In genomic region chr13:60289650-60290049, GRCm38 (mm10) we compare ENCODE assay signal across 15 mouse cellular contexts.
"Had no signal": no experiment of that assay in that cellular context is flagged by ENCODE, and none has a peak within 500 bp of the region (broad histone marks: within the 10 kb centered on the region; RNA-seq: fewer than 3 reads in every experiment).

No protein-coding gene starts in this region.

- H3K36me3 ChIP-seq: limb, embryonic 10.5 days; liver, embryonic 15.5 days; midbrain, embryonic 13.5 days had no signal

- H3K4me3 ChIP-seq: limb, embryonic 10.5 days; liver, embryonic 15.5 days; midbrain, embryonic 13.5 days had no signal

- H3K9me3 ChIP-seq: limb, embryonic 10.5 days; liver, embryonic 15.5 days; midbrain, embryonic 13.5 days had no signal

- ATAC-seq: intestine, postnatal 0 days; lung, postnatal 0 days; midbrain, embryonic 13.5 days had no signal

- H3K27ac ChIP-seq: kidney, postnatal 0 days; limb, embryonic 10.5 days; liver, embryonic 15.5 days; midbrain, embryonic 13.5 days had no signal

- DNase-seq: kidney, adult 9 months; kidney, postnatal 36 days; layer of hippocampus, adult 9-11 months; lung, adult 2 months; lung, postnatal 36 days; right cerebral cortex, adult 18-20 months; spleen, adult 18-20 months; thymus, postnatal 36 days had no signal

- H3K9ac ChIP-seq: liver, embryonic 15.5 days; midbrain, embryonic 13.5 days had no signal

- H3K4me2 ChIP-seq: liver, embryonic 11.5 days; liver, embryonic 15.5 days; midbrain, embryonic 13.5 days had no signal

- H3K4me1 ChIP-seq: liver, embryonic 15.5 days; midbrain, embryonic 13.5 days had no signal

- H3K27me3 ChIP-seq: liver, embryonic 15.5 days; midbrain, embryonic 13.5 days had no signal
